Mouse (Mus musculus) spleen, adult 18-20 months (tissue): ENCODE measurements around the gene Brd1.

Source experiments
- DNase-seq, 2 experiments: peaks; one replicate each; pipeline ENCODE4 v3.0.0; 2022; ENCODE audit warnings: mixed read lengths in 2 of 2

The Brd1 gene

DNA sequence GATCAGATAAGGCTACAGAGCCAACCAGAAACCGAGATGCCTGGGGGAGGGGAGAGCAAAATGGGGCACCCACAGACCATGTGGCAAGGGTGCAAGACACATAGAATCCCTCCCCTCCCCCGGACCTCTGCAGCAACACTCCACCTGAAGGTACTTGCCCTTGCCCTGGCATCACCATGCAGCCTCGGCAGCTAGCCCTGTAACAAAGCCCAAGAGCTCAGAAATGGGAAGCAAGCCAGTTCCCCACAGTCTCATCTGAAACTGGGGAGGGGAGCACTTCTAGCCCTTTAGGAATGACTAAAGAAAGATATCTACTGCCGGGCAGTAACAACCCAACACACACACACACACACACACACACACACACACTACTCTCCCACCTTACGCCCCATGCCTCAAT is 53.1 kb downstream of the Brd1 start:
- DNase-seq = no peak

DNA sequence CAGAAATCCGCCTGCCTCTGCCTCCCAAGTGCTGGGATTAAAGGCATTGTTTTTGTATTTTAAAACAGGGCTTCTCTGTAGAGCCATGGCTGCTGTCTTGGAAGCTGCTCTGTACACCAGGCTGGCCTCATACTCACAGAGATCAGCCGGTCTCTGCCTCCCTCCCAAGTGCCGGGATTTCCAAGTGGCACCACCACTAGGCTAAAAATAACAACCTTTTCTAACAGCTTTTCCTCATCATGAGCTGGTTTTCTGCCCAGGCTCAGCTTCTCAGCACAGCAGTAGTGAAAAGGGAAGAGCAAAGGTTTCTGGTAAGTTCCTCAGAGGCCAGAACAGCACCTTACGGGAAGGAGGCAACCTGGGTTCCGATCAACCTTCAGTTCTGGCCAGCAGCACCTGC is 56.5 kb downstream of the Brd1 start:
- no peak for DNase-seq

DNA sequence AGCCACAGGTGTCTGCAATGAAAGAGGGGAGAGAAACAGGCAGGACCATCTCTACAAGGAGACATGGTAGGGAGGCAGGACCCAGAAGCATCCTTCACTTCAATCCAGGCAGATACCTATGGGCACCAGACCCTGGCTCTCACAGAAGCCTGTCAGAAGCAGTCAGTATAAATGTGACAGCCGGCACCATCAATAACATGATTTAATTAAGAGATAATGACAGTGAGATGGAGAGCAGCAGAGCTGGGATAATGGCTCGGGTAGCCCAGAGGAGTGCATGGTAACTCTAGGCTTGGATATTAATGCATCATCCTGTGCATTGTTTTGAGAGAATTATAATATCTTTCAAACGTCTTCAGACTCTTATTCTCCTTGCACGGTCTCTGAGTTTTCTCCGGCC is 58.0 kb downstream of the Brd1 start:
- no peak for DNase-seq

DNA sequence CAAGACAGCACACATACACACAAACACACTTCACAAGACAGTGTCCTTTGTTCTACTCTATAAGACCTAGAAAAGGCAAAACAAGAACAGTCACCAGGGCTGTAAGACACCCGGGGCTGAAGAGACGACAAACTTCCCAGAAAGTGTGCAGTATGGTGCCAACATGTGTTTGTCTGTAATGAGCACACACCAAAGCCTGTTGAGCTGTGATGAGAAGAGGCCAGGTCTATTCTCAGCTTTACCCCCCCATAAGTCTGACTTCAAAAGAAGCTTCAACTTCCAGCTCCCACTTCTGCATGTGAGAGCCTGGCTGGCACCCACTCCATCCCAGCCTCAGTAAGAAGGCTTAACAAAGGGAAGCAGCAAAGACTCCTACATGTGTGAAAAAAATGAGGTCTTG is 65.3 kb downstream of the Brd1 start:
- DNase-seq = no peak

DNA sequence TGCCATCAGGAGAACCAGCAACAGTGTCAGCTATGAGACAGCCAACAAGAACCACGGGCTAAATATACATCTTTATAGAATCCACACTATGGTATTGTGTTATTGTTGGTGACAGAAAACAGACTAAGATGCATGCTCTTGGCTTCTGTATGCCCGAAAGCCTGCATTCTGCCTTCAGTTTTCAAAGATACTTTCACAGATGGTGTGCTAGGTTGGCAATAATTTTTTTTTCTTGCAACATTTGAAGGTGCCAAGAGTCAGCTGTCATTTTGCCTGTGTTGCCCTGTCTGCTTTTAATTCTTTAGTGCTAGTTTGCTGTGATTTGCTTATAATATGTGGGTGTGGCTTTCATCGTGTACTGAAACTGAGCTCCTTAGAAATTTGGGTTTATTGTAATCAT is 66.4 kb downstream of the Brd1 start:
- DNase-seq = no peak

DNA sequence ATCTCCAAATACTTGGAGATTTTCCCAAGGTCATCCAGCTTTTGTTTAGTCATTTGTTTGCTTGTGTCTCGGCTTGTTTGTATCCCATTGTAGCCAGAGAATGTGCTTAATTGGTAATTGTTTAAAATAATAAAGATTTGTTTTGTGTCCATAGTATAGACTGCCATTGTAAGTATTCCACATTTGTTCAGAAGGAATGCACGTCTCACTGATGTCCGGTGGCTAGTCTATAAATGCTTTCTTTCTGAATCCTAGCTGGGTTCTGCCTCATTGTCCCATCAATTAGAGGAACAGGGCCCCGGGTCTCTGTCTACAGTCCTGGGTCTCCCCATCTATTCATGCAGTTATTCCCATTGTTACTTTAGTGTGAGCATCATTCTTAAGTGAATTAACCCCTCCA is 68.2 kb downstream of the Brd1 start:
- DNase-seq = no peak

DNA sequence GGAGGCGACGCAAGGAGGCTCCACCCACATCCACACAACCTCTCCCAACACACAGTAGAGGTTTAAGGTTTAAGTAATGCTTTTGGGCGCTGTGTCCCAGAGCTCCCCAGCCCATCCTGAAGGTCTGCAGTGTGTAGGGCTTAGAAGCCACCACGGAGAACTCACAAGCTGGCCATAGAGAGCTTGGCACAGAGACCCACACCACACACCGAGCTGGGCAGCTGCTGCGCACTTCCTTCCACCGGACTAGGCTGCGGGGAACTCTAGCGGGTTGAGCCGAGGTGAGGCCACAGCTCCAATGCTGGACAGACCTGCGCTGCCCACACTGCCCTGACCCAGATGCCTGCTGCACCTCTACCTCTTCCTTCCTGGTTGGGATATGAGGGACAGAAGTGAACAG is 71.0 kb downstream of the Brd1 start:
- no peak for DNase-seq

DNA sequence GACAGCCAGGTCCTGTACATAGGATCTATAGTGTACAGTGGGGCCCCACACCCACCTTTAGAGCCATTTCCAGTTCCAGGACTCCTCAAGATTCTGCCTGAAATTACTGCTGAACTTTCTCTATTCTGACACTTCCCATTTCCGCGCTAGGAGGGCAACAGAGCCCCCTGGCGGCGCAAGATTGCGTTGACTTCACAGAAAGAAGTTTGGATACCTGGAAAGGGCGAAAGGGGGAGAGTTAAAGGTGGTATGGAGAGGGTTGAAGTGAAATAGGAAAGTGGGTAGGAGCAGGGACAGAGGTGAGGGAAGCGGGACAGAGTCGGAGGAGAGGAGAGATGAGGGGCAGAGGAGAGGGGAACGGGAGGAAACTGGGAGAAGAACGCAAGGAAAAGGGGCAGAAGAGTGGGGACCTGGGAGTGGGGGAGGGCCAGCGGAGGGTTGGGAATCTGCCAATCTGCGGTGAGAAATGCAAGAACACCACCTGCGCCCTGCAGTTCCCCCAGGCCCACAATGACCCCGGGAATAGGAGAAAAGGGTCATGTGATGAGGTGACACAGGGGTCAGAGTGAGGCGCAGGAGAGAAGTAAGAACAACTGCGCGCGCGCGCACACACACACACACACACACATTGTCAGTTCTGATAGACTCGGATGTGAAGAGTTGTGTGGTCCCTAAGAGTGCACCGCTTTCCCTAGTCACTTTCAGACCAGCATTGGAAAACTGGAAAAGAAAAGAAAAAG is 71.8 kb downstream of the Brd1 start:
- DNase-seq = peak in 1 of 2 experiments; percentile 47

DNA sequence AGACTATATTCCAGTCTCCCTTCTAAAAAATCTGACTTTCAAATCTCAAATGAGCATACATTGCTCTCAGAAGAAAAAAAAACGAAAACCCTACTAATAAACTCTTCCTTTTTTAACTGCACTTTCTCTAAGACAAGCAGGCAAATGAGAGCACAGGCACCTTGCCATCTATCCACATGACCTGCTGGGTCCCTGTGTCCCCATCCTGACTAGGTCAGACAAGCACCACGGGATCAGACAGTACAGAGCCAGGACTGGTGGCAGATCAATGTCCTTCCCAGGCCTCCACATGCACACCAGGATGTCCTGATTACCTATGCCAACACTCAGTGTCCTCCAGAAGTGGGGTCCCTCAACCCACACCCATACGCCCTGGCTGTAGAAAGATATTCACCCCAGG is 72.4 kb downstream of the Brd1 start:
- DNase-seq = no peak

DNA sequence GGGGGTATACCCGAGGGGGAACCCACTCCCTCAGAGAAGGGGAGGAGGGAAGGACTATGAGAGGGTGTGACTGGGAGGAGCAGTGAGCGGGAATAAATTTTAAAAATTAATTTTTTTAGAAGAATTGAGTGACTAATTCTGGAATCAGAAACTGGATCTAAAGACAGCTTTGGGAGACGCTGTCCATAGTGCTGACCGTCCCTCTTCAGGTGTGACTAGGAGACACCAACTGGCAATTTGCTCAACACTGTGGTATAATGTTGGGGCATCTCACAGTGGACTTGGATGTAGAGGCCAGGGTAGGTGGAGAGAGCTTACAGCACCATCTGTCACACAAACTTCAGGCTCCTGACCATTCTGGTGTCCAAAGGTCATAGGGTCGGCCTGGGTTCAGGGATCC is 82.0 kb downstream of the Brd1 start:
- no peak for DNase-seq

DNA sequence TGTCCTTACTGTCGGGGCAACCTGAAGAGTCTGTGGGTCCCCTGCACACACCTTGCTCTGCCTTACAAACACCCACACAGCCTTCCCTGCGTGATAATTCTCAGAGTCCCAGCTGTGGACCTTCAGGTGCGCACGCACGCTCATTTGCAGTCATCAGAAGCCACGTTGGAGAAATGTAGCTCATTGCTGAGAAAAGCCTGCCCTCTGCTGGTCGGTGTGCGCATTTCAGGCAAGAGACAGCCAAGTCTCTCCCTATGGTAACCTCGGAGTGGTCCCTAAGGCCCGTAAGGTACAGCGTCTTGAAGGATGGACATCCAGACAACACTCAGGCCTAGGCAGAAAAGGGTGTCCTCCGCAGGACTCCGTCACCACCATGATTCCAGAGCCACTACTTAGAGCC is 83.0 kb downstream of the Brd1 start:
- DNase-seq = peak in 1 of 2 experiments; percentile 51
